Mouse (Mus musculus): ENCODE measurements around the gene Gm8439. TPM values are rescaled to one million over a fixed set of nuclear protein-coding genes. Genes with fewer than 3 reads are reported as not detected.

Gene Gm8439
- polyA plus RNA-seq, 1 experiment from 2014 or later: not detected

GRCm38 (mm10) chr4:120649369-120650207 lies 61.0 kb downstream of the Gm8439 start:
- 4% methylated on average over 55 of the region's 55 CpGs for WGBS
- Histone ChIP-seq H3K36me3 (ENCODE audit: control insufficient read depth, insufficient read depth, low read length) (no peaks in the 10 kb centered on the region), H3K9me3 (ENCODE audit: control insufficient read depth, low read depth, low read length) (no peaks in the 10 kb centered on the region), H3K4me1 (ENCODE audit: control insufficient read depth, insufficient read depth, low read length) (no peaks in the 10 kb centered on the region), H3K4me2 (replicated peaks; ENCODE audit: low read depth, low read length) (peak overlapping the region; percentile 82), H3K27ac (ENCODE audit: low read length) (no peak overlapping the region), H3K9ac (replicated peaks; ENCODE audit: low read depth, low read length) (peak overlapping the region; percentile 14; the same call in 1 of the 2 replicates), H3K27me3 (ENCODE audit: control insufficient read depth, insufficient read depth, low read length) (peaks cover 17% of the 10 kb centered on the region), H3K4me3 (ENCODE audit: low read depth, low read length) (peak overlapping the region; percentile 37)
- ATAC-seq (ENCODE audit: insufficient number of reproducible peaks, insufficient read depth, low FRiP score, low read depth): peak; percentile 61

DNA sequence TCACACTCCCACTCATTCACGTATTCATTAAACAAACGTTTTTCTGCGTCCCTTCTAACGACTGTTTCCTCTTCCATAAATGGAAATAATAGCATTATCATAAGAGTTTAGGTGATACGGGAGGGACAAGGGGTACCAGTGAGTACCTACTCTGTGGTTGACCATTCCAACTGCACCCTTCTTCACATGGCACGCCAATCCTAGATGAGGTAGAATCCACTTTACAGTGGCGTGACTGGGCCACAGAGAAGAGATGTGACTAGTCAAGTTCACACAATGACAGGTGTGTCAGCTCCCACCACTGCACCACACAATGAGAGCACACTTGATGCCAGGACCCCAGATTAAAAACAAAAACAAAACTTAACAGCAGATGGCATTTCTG lies 61.7 kb downstream of the Gm8439 start:
- no peak for ATAC-seq (ENCODE audit: insufficient number of reproducible peaks, insufficient read depth, low FRiP score, low read depth)
- Histone ChIP-seq H3K4me2 (replicated peaks; ENCODE audit: low read depth, low read length) (peak overlapping the region; percentile 82), H3K4me3 (ENCODE audit: low read depth, low read length) (peak overlapping the region; percentile 37), H3K9me3 (ENCODE audit: control insufficient read depth, low read depth, low read length) (no peaks in the 10 kb centered on the region), H3K27ac (ENCODE audit: low read length) (no peak overlapping the region), H3K9ac (replicated peaks; ENCODE audit: low read depth, low read length) (no peak overlapping the region), H3K4me1 (ENCODE audit: control insufficient read depth, insufficient read depth, low read length) (no peaks in the 10 kb centered on the region), H3K36me3 (ENCODE audit: control insufficient read depth, insufficient read depth, low read length) (no peaks in the 10 kb centered on the region), H3K27me3 (ENCODE audit: control insufficient read depth, insufficient read depth, low read length) (peaks cover 17% of the 10 kb centered on the region)
- WGBS: 26% methylated on average over 7 of the region's 7 CpGs

- 71% methylated on average over 8 of the region's 8 CpGs for WGBS
- Histone ChIP-seq H3K9me3 (ENCODE audit: control insufficient read depth, low read depth, low read length) (no peaks in the 10 kb centered on the region), H3K27ac (ENCODE audit: low read length) (no peak overlapping the region), H3K4me3 (ENCODE audit: low read depth, low read length) (no peak overlapping the region), H3K4me1 (ENCODE audit: control insufficient read depth, insufficient read depth, low read length) (no peaks in the 10 kb centered on the region), H3K27me3 (ENCODE audit: control insufficient read depth, insufficient read depth, low read length) (peaks cover 5% of the 10 kb centered on the region; the same call in 1 of the 2 replicates), H3K4me2 (replicated peaks; ENCODE audit: low read depth, low read length) (no peak overlapping the region), H3K9ac (replicated peaks; ENCODE audit: low read depth, low read length) (no peak overlapping the region), H3K36me3 (ENCODE audit: control insufficient read depth, insufficient read depth, low read length) (no peaks in the 10 kb centered on the region)
- no peak for ATAC-seq (ENCODE audit: insufficient number of reproducible peaks, insufficient read depth, low FRiP score, low read depth)
Observed at GRCm38 (mm10) chr4:120655898-120656297, 67.4 kb downstream of the Gm8439 start.

Other genes with a start within 250 kb of the Gm8439 start
- 49.9 and 55.2 TPM in 2 replicates for gene Scmh1, start 183.5 kb upstream of the Gm8439 start, polyA plus RNA-seq (2014; fragmentation: Nextera tagmentation; extraction: Ambion mirVana)
- 0.14 TPM in 1 of 2 replicates, not detected in the other for gene Slfnl1, start 56.5 kb upstream of the Gm8439 start, polyA plus RNA-seq (2014; fragmentation: Nextera tagmentation; extraction: Ambion mirVana)
- 79.7 and 88.2 TPM in 2 replicates for gene Ctps, start 18.5 kb upstream of the Gm8439 start, polyA plus RNA-seq (2014; fragmentation: Nextera tagmentation; extraction: Ambion mirVana)
- gene Cited4, start 77.8 kb downstream of the Gm8439 start, polyA plus RNA-seq (2014; fragmentation: Nextera tagmentation; extraction: Ambion mirVana): 1.4 and 1.9 TPM in 2 replicates
- gene Kcnq4, start 159.9 kb downstream of the Gm8439 start, polyA plus RNA-seq (2014; fragmentation: Nextera tagmentation; extraction: Ambion mirVana): 2.1 and 2.5 TPM in 2 replicates
- gene Nfyc, start 242.8 kb downstream of the Gm8439 start, polyA plus RNA-seq (2014; fragmentation: Nextera tagmentation; extraction: Ambion mirVana): 102 and 108 TPM in 2 replicates